17 mouse cellular contexts compared by ENCODE assay signal in genomic region chr13:30600194-30600593, GRCm38 (mm10).
"Had no signal": no experiment of that assay in that cellular context is flagged by ENCODE, and none has a peak within 500 bp of the region (broad histone marks: within the 10 kb centered on the region; RNA-seq: fewer than 3 reads in every experiment).

No protein-coding gene starts in this region.

- H3K36me3 ChIP-seq: liver, embryonic 13.5 days; liver, embryonic 15.5 days; midbrain, embryonic 13.5 days; midbrain, embryonic 15.5 days; neural tube, embryonic 12.5 days; stomach, embryonic 15.5 days had no signal

- H3K4me1 ChIP-seq: liver, embryonic 13.5 days; liver, embryonic 15.5 days; megakaryocyte, embryonic 14.5 days; midbrain, embryonic 13.5 days; midbrain, embryonic 15.5 days; neural tube, embryonic 12.5 days; stomach, embryonic 15.5 days had no signal

- H3K4me3 ChIP-seq: liver, embryonic 13.5 days; liver, embryonic 15.5 days; megakaryocyte, embryonic 14.5 days; midbrain, embryonic 13.5 days; midbrain, embryonic 15.5 days; neural tube, embryonic 12.5 days; stomach, embryonic 15.5 days had no signal

- H3K4me2 ChIP-seq: liver, embryonic 11.5 days; liver, embryonic 13.5 days; liver, embryonic 15.5 days; midbrain, embryonic 11.5 days; midbrain, embryonic 13.5 days; midbrain, embryonic 15.5 days; neural tube, embryonic 12.5 days; stomach, embryonic 15.5 days had no signal

- H3K27ac ChIP-seq: liver, embryonic 13.5 days; liver, embryonic 15.5 days; macrophage; midbrain, embryonic 13.5 days; midbrain, embryonic 15.5 days; neural tube, embryonic 12.5 days; stomach, embryonic 15.5 days; stomach, postnatal 0 days had no signal

- H3K27me3 ChIP-seq: liver, embryonic 13.5 days; liver, embryonic 15.5 days; midbrain, embryonic 13.5 days; midbrain, embryonic 15.5 days; neural tube, embryonic 12.5 days; stomach, embryonic 15.5 days had no signal

- ATAC-seq: liver, postnatal 0 days; midbrain, embryonic 13.5 days; midbrain, embryonic 15.5 days had no signal

- DNase-seq: liver, embryonic 13.5 days; liver, postnatal 0 days; lung, postnatal 36 days; right cerebral cortex, postnatal 14 days; thymus, adult 2 months; thymus, postnatal 25 days; thymus, postnatal 4 days had no signal

- H3K9me3 ChIP-seq: liver, embryonic 13.5 days; liver, embryonic 15.5 days; megakaryocyte, embryonic 14.5 days; midbrain, embryonic 13.5 days; midbrain, embryonic 15.5 days; neural tube, embryonic 12.5 days; stomach, embryonic 15.5 days had no signal

- H3K9ac ChIP-seq: liver, embryonic 13.5 days; liver, embryonic 15.5 days; liver, postnatal 0 days; midbrain, embryonic 13.5 days; midbrain, embryonic 15.5 days; neural tube, embryonic 12.5 days; stomach, embryonic 15.5 days had no signal
